Mouse (Mus musculus): ENCODE measurements around the gene Edrf1.

DNA sequence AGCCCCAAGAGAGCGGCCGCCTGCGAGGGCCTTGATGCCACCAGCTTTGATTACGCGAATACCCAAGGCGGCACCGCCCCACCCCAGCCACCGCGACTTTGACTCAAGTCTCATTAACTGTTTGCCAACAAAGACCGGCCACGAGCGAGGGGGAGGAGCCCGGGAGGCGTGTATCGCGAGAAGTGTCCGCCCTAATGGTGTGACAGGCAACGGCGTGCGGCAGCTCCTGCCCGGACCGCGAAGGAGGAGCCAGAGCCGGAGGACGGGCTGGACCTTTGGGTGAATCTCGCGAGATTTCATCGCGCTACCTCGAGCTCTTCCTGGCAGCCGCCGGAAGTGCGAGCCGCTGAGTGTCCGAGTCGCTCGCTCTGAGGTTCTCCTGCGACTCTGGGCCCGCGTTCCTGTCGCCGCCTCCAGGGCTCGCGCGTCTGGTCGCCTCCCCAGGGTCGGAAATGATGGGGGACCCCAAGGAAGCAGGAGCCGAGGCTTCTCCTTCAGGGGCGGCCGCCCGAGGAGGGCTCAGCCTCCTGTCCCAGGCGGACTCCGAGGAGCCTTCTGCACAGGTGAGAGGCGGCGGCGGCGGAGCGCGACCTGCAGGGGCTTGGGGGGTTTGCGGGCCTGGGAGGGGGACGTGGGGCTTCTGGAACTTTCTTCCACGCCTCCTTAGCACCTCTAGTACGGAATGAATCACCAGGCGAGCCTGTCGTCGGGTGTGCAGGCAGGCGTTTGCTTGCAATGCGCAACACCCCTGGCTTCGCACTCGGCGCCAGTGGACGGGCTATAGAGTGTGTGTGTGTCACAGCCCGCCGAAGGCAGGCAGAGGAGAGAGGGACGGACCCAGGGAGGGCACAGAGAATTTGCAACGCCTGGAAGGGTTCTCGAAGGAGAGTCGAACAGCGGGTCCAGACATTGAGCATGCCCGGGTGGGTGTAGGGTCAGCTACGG is at the start of gene Edrf1:
- TF ChIP-seq POLR2A (IDR thresholded peaks at IDR 0.05; ENCODE audit: control insufficient read depth, low read depth, low read length) (peak; percentile 98), CTCF (IDR thresholded peaks at IDR 0.05; ENCODE audit: control insufficient read depth, insufficient read depth, insufficient replicate concordance, low read depth, low read length) (no peak)
